Mouse (Mus musculus): ENCODE measurements at regions not wholly inside any gene's neighbourhood (a gene's known extent, or its start where the extent isn't known, plus 50 kb on each side); places are given as distances from the start of the nearest gene placed in this dataset.

- Histone ChIP-seq H3K4me3 (ENCODE audit: low read depth, low read length) (no peak overlapping the region), H3K9me3 (ENCODE audit: low read depth, low read length) (no peaks in the 10 kb centered on the region), H3K4me2 (no peak overlapping the region), H3K4me1 (ENCODE audit: insufficient read depth) (no peaks in the 10 kb centered on the region), H3K9ac (no peak overlapping the region), H3K27ac (ENCODE audit: low read depth) (no peak overlapping the region), H3K27me3 (ENCODE audit: insufficient read depth, low read length) (no peaks in the 10 kb centered on the region), H3K36me3 (ENCODE audit: insufficient read depth) (no peaks in the 10 kb centered on the region)
- ATAC-seq (ENCODE audit: insufficient read depth) (no peak), DNase-seq (peak; percentile 57)
- no peak for TF ChIP-seq CTCF (IDR thresholded peaks at IDR 0.05; ENCODE audit: low read depth)
- WGBS, result 50% methylated on average over 2 of the region's 2 CpGs
Measured at GRCm38 (mm10) chr9:80697171-80697570, 231.9 kb upstream of the Impg1 start.

GRCm38 (mm10) chr9:80688481-80689086 lies 223.3 kb upstream of the Impg1 start:
- Histone ChIP-seq H3K4me3 (ENCODE audit: low read depth, low read length) (no peak overlapping the region), H3K4me1 (ENCODE audit: insufficient read depth) (no peaks in the 10 kb centered on the region), H3K9ac (no peak overlapping the region), H3K27ac (ENCODE audit: low read depth) (no peak overlapping the region), H3K27me3 (ENCODE audit: insufficient read depth, low read length) (no peaks in the 10 kb centered on the region), H3K9me3 (ENCODE audit: low read depth, low read length) (no peaks in the 10 kb centered on the region), H3K4me2 (no peak overlapping the region), H3K36me3 (ENCODE audit: insufficient read depth) (no peaks in the 10 kb centered on the region)
- peak; percentile 65 for DNase-seq
- TF ChIP-seq CTCF (IDR thresholded peaks at IDR 0.05; ENCODE audit: low read depth), result no peak
- peak; percentile 81 for ATAC-seq (ENCODE audit: insufficient read depth)
- WGBS, result 48% methylated on average over 9 of the region's 9 CpGs

GRCm38 (mm10) chr9:80683030-80683692 lies 217.9 kb upstream of the Impg1 start:
- H3K9ac ChIP-seq, result no peak overlapping the region
- no peak for TF ChIP-seq CTCF (IDR thresholded peaks at IDR 0.05; ENCODE audit: low read depth)
- no peak overlapping the region for H3K4me3 ChIP-seq (ENCODE audit: low read depth, low read length)
- H3K27me3 ChIP-seq (ENCODE audit: insufficient read depth, low read length), result no peaks in the 10 kb centered on the region
- H3K9me3 ChIP-seq (ENCODE audit: low read depth, low read length), result no peaks in the 10 kb centered on the region
- 47% methylated on average over 5 of the region's 5 CpGs for WGBS
- DNase-seq (no peak), ATAC-seq (ENCODE audit: insufficient read depth) (no peak)
- H3K36me3 ChIP-seq (ENCODE audit: insufficient read depth), result no peaks in the 10 kb centered on the region
- H3K4me2 ChIP-seq, result no peak overlapping the region
- H3K4me1 ChIP-seq (ENCODE audit: insufficient read depth), result no peaks in the 10 kb centered on the region
- no peak overlapping the region for H3K27ac ChIP-seq (ENCODE audit: low read depth)

- no peak for ATAC-seq (ENCODE audit: insufficient read depth)
- no peak for TF ChIP-seq CTCF (IDR thresholded peaks at IDR 0.05; ENCODE audit: low read depth)
- Histone ChIP-seq H3K9me3 (ENCODE audit: low read depth, low read length) (no peaks in the 10 kb centered on the region), H3K4me3 (ENCODE audit: low read depth, low read length) (no peak overlapping the region), H3K9ac (no peak overlapping the region), H3K27ac (ENCODE audit: low read depth) (no peak overlapping the region), H3K36me3 (ENCODE audit: insufficient read depth) (no peaks in the 10 kb centered on the region), H3K4me2 (no peak overlapping the region), H3K27me3 (ENCODE audit: insufficient read depth, low read length) (no peaks in the 10 kb centered on the region), H3K4me1 (ENCODE audit: insufficient read depth) (no peaks in the 10 kb centered on the region)
- WGBS, result 87% methylated on average over 2 of the region's 2 CpGs
- DNase-seq, result no peak
Measured at GRCm38 (mm10) chr9:80681709-80682108, 216.4 kb upstream of the Impg1 start.

GRCm38 (mm10) chr9:80671483-80671882 lies 206.2 kb upstream of the Impg1 start:
- TF ChIP-seq CTCF (IDR thresholded peaks at IDR 0.05; ENCODE audit: low read depth), result no peak
- WGBS, result 47% methylated on average over 1 of the region's 1 CpGs
- H3K27me3 ChIP-seq (ENCODE audit: insufficient read depth, low read length), result no peaks in the 10 kb centered on the region
- H3K36me3 ChIP-seq (ENCODE audit: insufficient read depth), result no peaks in the 10 kb centered on the region
- DNase-seq (no peak), ATAC-seq (ENCODE audit: insufficient read depth) (peak; percentile 44; the same call in 1 of the 2 replicates)
- no peak overlapping the region for H3K27ac ChIP-seq (ENCODE audit: low read depth)
- no peak overlapping the region for H3K4me3 ChIP-seq (ENCODE audit: low read depth, low read length)
- no peaks in the 10 kb centered on the region for H3K4me1 ChIP-seq (ENCODE audit: insufficient read depth)
- no peak overlapping the region for H3K9ac ChIP-seq
- H3K9me3 ChIP-seq (ENCODE audit: low read depth, low read length), result no peaks in the 10 kb centered on the region
- H3K4me2 ChIP-seq, result no peak overlapping the region

- WGBS, result 47% methylated on average over 5 of the region's 5 CpGs
- H3K4me1 ChIP-seq (ENCODE audit: insufficient read depth), result no peaks in the 10 kb centered on the region
- no peaks in the 10 kb centered on the region for H3K9me3 ChIP-seq (ENCODE audit: low read depth, low read length)
- H3K36me3 ChIP-seq (ENCODE audit: insufficient read depth), result no peaks in the 10 kb centered on the region
- TF ChIP-seq CTCF (IDR thresholded peaks at IDR 0.05; ENCODE audit: low read depth), result no peak
- no peak overlapping the region for H3K4me3 ChIP-seq (ENCODE audit: low read depth, low read length)
- no peak overlapping the region for H3K9ac ChIP-seq
- H3K27ac ChIP-seq (ENCODE audit: low read depth), result no peak overlapping the region
- H3K27me3 ChIP-seq (ENCODE audit: insufficient read depth, low read length), result no peaks in the 10 kb centered on the region
- H3K4me2 ChIP-seq, result no peak overlapping the region
- DNase-seq, result peak; percentile 34
- ATAC-seq (ENCODE audit: insufficient read depth), result no peak
Measured at GRCm38 (mm10) chr9:80668575-80669248, 203.4 kb upstream of the Impg1 start.

GRCm38 (mm10) chr9:80658755-80659154 lies 193.5 kb upstream of the Impg1 start:
- WGBS, result 67% methylated on average over 1 of the region's 1 CpGs
- H3K4me2 ChIP-seq, result no peak overlapping the region

More at GRCm38 (mm10) chr9:80658755-80659154, 193.5 kb upstream of the Impg1 start:
- Histone ChIP-seq H3K27ac (ENCODE audit: low read depth) (no peak overlapping the region), H3K4me3 (ENCODE audit: low read depth, low read length) (no peak overlapping the region), H3K27me3 (ENCODE audit: insufficient read depth, low read length) (no peaks in the 10 kb centered on the region), H3K9ac (no peak overlapping the region), H3K9me3 (ENCODE audit: low read depth, low read length) (no peaks in the 10 kb centered on the region), H3K36me3 (ENCODE audit: insufficient read depth) (no peaks in the 10 kb centered on the region), H3K4me1 (ENCODE audit: insufficient read depth) (no peaks in the 10 kb centered on the region)
- DNase-seq, result no peak
- ATAC-seq (ENCODE audit: insufficient read depth), result no peak
- TF ChIP-seq CTCF (IDR thresholded peaks at IDR 0.05; ENCODE audit: low read depth), result no peak

Measured in lung, embryonic 14.5 days (tissue).